Mouse (Mus musculus): ENCODE data around the gene S100a9.

Gene S100a9

DNA sequence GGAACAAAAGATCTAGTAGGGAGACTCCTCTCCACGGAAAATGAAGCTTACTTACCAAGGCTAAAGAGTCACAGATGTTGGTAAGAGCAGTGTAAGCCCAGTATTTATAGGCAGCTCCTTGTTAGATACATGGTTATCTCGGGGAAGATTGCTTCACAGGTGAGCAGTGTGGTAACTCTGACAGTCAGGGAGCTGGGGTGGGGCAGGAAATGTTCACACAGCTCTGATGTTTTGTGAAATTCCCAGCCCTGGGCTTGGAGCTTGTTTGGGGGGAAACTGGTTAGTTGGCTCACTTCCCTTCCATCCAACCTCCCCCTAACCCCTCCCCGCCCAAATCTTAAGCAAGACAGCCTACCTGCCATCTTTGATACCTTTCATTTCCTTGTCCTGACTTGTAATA is at the start of gene S100a9:
S100a9 (minus strand) TSS at position 109 of the 400 bp plus-strand sequence.
- DNase-seq (ENCODE audit: low spot score in 2 of 2), result no peak

DNA sequence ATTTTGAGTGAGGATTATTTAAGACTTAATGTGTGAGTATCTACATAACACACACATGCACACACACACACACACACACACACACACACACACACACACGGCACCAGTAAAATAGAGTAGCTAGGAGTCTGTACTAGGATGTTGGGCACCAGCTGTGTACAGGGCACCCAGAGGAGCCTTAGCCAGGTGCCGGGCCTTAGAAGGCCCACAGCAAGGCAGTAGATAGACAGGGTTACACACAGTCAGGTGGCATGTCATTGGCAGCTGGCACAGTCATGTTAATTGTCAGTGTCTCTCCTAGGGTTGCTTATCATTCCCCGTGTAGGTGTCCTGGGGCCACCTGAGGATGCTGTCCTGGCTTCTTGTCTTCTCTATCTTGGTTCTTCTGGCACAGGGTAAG is 31.1 kb upstream of the S100a9 start, which contains the start of gene Pglyrp4:
Pglyrp4 (plus strand) TSS at position 301 of the 400 bp plus-strand sequence.
- DNase-seq (ENCODE audit: low spot score in 2 of 2), result no peak

DNA sequence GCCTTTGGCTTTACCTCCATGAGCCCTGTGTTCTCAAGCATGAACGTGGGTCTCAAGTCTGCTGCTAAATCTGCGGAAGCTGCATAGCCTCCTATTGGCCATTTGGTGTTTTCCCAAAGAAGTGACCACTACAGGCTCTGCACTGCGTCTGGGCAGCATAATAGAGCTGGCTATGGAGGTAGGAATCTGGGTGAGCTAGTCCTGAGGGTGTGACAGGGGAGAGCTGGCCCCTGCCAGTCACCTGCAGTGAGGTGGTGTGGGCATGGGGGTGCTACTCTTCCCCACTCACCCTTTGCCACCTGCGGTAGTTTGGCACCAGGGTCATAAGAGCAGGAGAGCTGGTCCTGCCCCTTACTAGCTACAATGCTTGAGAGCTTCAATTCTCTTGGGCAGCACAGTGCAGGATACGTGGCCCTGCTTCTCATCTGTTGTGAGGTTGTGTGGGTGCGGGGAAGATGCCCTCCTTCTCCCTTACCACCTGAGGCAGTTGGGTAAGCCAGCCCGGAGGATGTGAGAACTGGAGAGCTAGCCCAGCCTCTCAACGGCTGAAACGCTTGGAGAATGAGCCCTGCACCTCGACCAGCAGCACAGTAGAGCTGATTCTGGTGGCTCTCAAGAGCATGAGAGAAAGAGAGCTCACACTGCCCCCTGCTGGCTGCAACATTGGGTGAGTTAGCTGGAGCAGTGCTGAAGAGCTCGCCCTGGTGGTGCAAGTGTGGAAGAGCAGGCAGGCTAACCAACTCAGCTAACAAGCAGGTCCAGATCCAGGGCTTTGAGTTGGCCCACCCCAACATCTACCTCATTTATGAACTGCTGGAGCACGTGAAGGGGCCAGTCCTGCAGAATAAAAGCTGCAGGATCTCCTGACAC is 14.3 kb upstream of the S100a9 start:
- peak; percentile 66 to 91 for DNase-seq (ENCODE audit: low spot score in 2 of 2)

DNA sequence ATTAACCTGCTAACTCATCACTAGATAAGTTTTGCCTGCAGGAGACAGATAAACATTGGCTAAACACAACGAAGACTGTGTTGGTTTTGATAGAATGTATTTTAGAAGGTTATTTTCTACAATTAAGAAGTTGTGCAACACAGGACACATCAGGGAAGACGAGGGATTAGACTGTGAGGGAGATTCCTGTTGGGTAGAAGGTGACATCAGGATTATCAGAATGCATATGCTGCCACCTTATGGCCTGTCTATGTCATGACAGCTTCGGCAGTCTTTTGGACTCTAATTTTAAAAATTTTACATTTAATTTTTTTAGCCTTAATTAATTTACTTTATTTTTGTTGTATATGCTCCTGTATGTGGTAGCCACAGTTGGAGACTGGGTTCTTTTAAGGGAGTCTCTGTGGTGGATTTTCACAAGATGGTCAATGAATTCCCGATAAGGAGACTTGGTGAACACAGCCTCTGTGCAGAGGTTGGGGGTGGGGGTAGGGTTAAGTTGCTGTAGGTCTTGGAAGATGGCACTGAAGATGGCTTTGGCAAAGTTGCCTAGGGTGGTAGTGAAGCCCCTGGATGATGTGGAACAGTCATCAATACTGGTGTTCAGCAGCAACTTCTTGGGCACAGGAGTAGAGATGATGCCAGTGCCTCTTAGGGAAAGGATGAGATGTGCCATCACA is 13.1 kb upstream of the S100a9 start:
- DNase-seq (ENCODE audit: low spot score in 2 of 2), result peak in 1 of 2 experiments; percentile 34

DNA sequence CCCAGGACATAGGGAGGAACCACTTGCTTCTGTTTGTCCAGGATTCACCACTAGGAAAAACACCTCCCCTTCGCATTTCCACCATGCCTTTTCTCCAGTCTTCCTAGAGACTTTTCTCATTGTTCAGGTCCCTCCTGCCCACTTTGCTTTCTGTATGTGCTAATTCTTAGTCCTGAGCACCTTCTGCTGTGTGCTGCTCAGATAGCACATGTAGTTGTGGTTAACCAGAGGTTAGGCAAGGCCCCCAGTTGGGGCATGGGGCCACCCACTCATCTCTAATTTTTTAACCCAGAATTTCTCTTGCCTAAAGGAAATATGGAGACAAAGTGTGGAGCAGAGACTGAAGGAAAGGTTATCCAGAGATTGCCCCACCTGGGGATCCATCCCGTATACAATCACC is 6.7 kb upstream of the S100a9 start:
- DNase-seq (ENCODE audit: low spot score in 2 of 2), result no peak

DNA sequence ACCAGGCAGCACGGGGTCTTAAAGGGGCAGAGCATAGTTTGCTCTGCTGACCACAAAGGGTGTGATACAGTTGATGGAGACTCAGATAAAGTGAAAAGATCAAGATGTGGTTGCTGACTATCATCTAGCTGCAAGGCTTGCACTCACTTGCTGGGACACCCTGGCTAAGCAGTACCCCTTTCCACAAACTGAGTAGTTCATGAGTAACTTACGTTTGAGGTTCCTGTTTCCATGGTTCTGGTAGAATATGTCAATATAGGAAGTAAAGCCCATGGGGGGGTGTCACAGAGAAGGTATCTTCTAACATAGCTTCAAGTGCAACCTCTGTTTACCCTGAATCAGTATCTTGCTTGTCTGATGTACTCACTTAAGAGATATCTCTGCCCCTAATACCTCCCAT is 2.0 kb downstream of the S100a9 start:
- DNase-seq (ENCODE audit: low spot score in 2 of 2), result no peak

DNA sequence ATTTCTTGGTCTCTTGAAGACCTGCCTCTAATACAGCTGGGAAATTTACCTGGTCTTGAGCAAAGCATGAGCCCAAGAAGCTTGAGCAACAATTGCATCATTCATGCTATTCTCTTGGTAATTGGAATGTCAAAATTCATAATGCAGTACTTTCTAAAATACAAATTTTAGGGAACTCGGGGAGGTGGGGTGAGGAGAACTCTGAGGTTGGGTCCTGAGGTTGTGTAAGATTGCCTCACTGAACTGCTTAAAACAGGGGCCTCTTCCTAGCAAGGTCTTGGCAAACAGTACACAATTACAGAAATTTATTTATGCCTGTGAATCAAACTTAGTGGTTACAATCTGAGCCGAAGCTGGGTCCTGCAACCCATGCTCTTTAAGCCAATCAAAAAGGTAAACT is 8.7 kb downstream of the S100a9 start:
- no peak for DNase-seq (ENCODE audit: low spot score in 2 of 2)

DNA sequence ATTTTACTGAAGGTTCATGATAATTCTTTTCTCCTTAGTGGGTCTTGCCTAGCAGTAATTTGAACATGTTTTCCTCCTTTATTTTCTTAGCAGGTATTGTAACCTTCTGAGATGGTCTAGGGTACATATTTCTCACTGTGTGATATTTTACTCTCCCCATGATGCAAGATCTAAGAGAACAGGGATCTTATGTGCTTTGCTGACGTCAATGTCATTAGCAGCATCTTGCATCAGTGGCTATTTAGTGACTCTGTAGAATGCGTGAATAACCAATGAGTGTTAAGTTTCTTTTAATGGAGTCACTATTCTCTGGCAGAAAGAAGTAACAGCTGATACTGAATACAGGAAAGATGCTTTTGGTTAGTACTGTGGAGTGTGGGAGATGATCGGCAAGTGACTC is 11.6 kb downstream of the S100a9 start:
- DNase-seq (ENCODE audit: low spot score in 2 of 2), result no peak

DNA sequence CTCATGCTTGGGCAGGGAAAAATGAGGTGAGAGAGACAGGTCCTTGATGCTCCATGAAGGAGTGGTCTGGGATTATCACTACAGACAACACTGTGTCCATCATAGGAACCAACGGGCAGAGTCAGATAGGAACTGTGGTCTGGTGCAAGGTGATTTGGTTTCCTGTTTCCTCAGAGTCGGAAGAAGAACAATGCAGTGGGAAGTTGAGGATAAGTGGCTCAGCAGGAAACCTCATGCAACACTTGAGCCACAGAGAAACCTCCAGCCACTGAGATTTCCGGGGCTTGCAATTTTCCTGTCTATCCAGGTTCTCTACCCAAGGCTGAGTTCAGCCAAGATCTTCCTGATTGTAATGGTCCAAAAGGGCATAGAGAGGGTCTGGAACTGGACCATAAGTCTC is 16.9 kb downstream of the S100a9 start:
- DNase-seq (ENCODE audit: low spot score in 2 of 2), result no peak

DNA sequence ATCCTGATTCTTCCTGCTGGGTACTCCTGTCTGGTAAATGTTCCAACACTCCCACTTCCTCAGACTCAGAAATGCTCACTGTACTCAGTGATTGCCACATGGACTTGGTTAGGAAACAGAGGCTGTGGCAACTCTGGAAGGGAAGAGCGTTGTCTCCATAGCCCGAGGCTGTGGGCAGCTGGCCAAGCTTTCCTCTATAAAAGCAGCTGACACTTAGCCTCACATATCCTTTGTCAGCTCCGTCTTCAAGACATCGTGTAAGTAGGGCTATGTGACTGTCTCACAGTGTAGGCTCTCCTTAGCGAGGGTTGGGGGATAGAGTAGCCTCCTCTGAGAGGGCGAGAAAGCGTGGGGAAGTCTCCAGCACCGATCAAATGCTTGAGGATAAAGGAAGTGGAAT is 26.7 kb downstream of the S100a9 start, which contains the start of gene S100a8:
S100a8 (plus strand) TSS at position 133 of the 400 bp plus-strand sequence.
- DNase-seq (ENCODE audit: low spot score in 2 of 2), result peak; percentile 26 to 60

DNA sequence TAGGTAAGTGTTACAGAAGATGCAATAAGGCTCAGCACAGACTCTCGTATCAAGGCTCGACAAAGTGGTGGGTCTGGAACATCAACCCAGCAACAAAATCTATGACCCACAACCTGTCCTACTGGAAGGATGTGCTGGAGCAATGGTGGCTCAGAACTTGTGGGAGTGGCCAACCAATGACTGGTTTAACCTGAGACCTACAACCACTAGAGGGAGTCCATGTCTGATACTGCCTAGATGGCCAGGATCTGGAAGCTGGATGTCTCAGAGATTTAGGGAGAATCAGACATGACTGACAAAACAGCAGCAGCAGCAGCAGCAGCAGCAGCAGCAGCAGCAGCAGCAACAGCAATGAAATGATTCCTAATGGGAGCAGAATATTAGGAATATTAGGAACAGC is 31.3 kb downstream of the S100a9 start:
- DNase-seq (ENCODE audit: low spot score in 2 of 2), result no peak

DNA sequence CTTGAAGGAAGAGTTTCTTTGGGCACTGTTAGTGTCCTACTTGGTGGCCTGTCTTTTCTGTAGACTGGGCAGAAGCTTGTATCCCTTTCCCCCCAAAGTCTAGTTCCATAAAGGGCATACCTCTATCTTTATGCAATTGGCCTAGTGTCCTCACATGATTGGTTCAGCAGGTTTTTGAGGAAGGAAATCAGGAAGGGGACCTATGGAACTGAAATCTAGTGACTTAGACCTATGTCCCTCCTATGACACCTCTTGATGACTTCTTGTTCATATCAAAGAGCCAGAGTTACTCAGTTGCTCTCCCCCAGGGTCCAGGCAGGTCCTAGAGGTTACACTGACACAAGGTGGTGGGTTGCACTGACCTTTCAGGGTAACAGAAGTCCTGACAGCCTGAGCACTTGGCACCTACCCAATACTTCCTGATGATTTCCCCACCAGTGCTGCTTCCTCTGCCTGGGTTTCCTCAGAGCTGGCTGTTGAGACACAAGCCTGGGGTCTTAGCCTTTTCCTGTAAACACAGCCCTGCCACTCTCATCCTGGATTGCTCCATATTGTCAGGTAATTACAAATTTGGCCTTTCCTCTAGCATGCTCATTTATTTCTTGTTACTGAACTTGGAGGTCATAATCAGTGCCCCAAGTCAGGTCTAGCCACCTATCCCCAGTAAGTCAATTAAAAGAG is 36.0 kb downstream of the S100a9 start:
- no peak for DNase-seq (ENCODE audit: low spot score in 2 of 2)

DNA sequence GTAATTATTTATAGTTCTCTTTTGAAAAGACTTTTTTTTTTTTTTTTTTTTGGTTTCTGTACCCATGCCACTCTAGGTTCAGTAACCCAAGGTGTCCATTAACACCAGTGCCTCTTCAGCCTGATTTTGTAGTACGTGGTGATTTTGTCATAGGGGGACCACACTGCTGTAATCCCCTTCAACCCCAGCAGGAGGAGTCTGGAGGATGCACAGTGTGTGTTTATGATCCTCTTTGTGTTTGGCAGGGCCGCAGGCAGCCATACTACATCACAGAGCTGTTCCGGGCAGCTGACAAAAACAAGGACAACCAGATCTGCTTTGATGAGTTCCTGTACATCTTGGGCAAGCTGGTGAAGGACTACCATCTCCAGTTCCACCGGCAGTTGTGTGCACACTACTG is 38.1 kb downstream of the S100a9 start:
- DNase-seq (ENCODE audit: low spot score in 2 of 2), result peak in 1 of 2 experiments; percentile 32

DNA sequence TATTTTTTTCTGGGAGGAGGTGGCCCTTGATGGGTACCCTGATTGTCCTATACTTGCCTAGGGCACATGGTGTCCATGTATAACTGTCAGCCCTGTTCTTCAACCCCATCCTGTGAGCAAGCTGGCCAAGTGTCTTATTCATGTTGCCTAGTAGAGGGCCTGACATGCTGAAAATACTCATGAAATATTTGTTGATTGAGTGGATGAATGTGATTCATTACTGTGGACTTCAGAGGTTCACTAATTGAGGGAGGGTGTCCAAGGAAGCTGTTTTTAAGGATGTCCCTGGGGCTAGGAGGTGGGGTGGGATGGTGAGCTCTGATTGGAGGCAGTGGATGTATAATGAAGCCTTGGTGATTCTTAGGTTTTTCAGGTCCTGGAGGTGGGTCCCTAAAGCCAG is 41.8 kb downstream of the S100a9 start, which contains the start of gene S100a7a:
S100a7a (plus strand) TSS at position 301 of the 400 bp plus-strand sequence.
- DNase-seq (ENCODE audit: low spot score in 2 of 2), result no peak

DNA sequence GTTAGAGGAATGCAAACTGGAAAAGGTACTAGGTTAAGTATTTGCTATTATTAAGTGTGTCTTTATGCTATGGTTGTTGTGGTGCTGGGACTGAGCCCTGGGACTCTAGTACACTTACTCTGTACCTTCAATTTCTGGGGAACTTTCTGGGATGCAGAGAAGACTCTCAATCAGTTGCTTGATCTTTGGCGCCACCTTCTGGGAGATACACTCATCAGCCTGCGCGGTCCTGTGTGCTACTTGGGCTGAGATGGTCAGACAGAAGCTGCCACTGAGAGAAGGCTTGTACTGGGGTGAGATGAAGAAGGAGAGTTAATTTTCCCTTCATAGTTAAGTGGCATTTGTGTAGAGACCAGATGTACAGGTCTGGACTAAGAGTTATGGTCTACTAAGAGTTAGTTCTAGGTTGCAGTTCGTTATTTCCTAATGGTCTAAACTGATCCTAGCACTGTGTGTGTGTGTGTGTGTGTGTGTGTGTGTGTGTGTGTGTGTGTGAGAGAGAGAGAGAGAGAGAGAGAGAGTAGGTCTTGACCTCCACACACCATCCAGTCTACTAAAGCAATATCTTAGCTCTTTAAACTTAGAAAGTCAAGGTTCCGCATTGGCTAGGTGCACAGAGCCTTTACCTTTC is 42.5 kb downstream of the S100a9 start:
- peak in 1 of 2 experiments; percentile 70 for DNase-seq (ENCODE audit: low spot score in 2 of 2)

DNA sequence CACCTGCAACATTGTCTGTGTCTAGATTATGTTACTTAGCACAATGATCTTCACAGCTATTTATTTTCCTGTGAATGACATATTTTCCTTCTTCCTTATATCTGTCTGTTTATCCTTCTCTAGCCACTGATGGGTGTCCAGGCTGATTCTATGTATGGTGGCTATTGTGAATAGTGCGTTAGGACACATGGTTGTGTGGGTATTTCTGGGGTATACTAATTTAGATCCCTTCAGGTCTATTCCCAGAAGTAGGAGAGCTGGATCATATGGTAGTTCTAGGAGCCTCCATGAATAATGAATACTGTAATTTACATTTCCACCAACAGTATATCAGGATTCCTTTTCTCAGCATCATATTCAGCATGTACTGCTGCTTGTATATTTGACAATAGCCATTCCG is 45.7 kb downstream of the S100a9 start:
- DNase-seq (ENCODE audit: low spot score in 2 of 2), result no peak

DNA sequence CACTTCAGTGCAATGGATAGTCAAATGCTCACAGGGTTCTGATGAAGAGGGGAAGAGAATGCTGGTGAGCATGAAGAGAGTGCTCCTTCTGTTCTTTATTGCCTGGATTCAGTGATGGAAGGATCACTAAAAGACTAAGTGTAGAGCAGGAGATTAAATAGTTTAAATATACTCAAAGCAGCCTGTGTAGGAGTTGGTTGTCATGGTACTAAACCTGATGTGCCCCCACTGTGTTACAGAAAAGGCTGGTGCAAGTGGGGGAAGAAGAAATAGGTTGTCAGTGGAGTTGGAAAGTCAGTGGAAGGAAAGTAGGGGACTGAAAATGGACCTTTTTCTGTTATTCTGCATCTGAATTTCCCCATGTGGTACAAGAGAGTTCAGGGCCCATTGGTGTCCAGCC is 46.5 kb downstream of the S100a9 start:
- DNase-seq (ENCODE audit: low spot score in 2 of 2), result no peak

DNA sequence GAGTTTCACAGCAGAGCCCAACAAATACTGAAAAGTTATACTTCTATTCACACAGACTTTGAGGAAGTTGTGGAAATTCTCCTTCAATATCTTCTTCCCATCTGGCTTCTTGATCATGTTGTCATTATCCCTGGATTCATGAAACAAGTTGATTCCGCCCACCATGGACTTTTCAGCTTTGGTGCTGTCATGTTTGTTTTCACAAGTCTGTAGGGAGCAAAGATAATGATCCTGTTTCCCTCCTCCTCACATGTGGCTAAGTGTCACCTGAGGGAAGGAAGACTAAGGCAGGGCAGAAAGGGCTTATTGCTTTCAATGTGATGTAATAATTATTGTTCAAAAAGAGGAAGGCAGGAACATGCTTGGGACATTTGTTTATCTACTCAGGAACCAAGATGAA is 48.2 kb downstream of the S100a9 start:
- DNase-seq (ENCODE audit: low spot score in 2 of 2), result no peak

DNA sequence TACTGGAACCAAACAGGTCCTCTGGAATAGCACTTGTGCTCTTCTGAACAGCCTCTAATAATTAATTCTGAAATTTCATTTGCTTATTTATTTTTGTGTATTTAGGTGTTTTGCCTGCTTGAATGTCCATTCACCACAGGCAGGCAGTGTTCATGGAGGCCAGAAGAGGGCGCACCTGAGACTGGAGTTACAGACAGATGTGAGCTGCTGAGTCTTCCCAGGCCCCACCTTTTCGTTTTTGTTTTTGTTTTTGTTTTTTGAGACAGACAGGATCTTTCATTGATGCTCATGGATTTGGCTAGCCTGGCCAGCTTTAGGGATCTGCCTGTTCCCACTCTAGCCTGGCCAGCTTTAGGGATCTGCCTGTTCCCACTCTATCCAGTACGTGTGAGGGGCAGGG is 51.3 kb downstream of the S100a9 start:
- peak in 1 of 2 experiments; percentile 79 for DNase-seq (ENCODE audit: low spot score in 2 of 2)
